Mouse (Mus musculus) olfactory bulb, adult 2 months (tissue): ENCODE measurements around the gene Aacs. TPM values are rescaled to one million over a fixed set of nuclear protein-coding genes. Genes with fewer than 3 reads are reported as not detected.

Experiments used
- H3K27ac ChIP-seq: fragments of 200-500 bp; 2 replicates; pipeline ENCODE4 v1.5.1; 2012; ENCODE audit warnings: low read depth, low read length; ENCODE audit not compliant: insufficient read depth
- H3K4me1 ChIP-seq: fragments of 200-500 bp; 2 replicates; pipeline ENCODE4 v1.6.1; 2012; ENCODE audit warnings: low read length; ENCODE audit not compliant: control insufficient read depth, insufficient read depth
- H3K4me3 ChIP-seq: fragments of 200-500 bp; 2 replicates; pipeline ENCODE4 v1.5.1; 2012; ENCODE audit warnings: mild to moderate bottlenecking, low read depth, low read length, moderate library complexity; ENCODE audit not compliant: insufficient read depth
- CTCF ChIP-seq: fragments of 200-500 bp; IDR thresholded peaks from 2 replicates; pipeline ENCODE4 v1.5.1; 2012; ENCODE audit warnings: low read depth, mild to moderate bottlenecking, low read length, moderate library complexity; ENCODE audit not compliant: insufficient read depth
- POLR2A ChIP-seq: fragments of 200-500 bp; IDR thresholded peaks from 2 replicates; pipeline ENCODE4 v1.6.1; 2012; ENCODE audit warnings: mild to moderate bottlenecking, low read depth, low read length, moderate library complexity; ENCODE audit not compliant: insufficient read depth
- WGBS: fragments of 180-500 bp; shearing (Covaris S2); methylation state at CpG from one replicate; pipeline ENCODE4 v1.1.7; 2018; 5-methylcytosine and 5-hydroxymethylcytosine counted together
- polyA plus RNA-seq: library from polyadenylated mRNA; stranded (reverse); fragments of >200 nt; gene quantifications from 2 replicates; pipeline ENCODE4 v1.2.4, GENCODE M21; 2012; ENCODE audit warnings: low replicate concordance; ENCODE audit not compliant: missing spikeins, insufficient read depth, insufficient read length

The Aacs gene
- polyA plus RNA-seq, 1 experiment, result not detected

GRCm38 (mm10) chr5:125520930-125521590, 45.4 kb downstream of the Aacs start:
- TF ChIP-seq POLR2A (no peak), CTCF (no peak)
- Histone ChIP-seq H3K27ac (no peak overlapping the region), H3K4me3 (no peak overlapping the region), H3K4me1 (peaks cover 3% of the 10 kb centered on the region)
- WGBS, result 33% methylated on average over 15 of the region's 15 CpGs

- no peak overlapping the region for H3K4me3 ChIP-seq
- H3K27ac ChIP-seq, result no peak overlapping the region
- peaks cover 3% of the 10 kb centered on the region for H3K4me1 ChIP-seq
- 94% methylated on average over 2 of the region's 2 CpGs for WGBS
- TF ChIP-seq CTCF (no peak), POLR2A (no peak)
Measured at GRCm38 (mm10) chr5:125523361-125523760, 47.7 kb downstream of the Aacs start.

- H3K27ac ChIP-seq, result no peak overlapping the region
- H3K4me3 ChIP-seq, result no peak overlapping the region
- H3K4me1 ChIP-seq, result peaks cover 3% of the 10 kb centered on the region
- 63% methylated on average over 5 of the region's 5 CpGs for WGBS
- TF ChIP-seq CTCF (no peak), POLR2A (no peak)
Measured at GRCm38 (mm10) chr5:125525516-125525915, 49.9 kb downstream of the Aacs start.

GRCm38 (mm10) chr5:125526464-125526863, 50.9 kb downstream of the Aacs start:
- 81% methylated on average over 4 of the region's 4 CpGs for WGBS
- Histone ChIP-seq H3K4me1 (peaks cover 3% of the 10 kb centered on the region), H3K4me3 (no peak overlapping the region), H3K27ac (no peak overlapping the region)
- TF ChIP-seq POLR2A (no peak), CTCF (no peak)

GRCm38 (mm10) chr5:125529109-125529508, 53.5 kb downstream of the Aacs start:
- Histone ChIP-seq H3K4me3 (no peak overlapping the region), H3K27ac (no peak overlapping the region), H3K4me1 (peaks cover 18% of the 10 kb centered on the region)
- WGBS, result 6% methylated on average over 5 of the region's 5 CpGs
- no peak for TF ChIP-seq POLR2A
- peak; percentile 98 for TF ChIP-seq CTCF

- Histone ChIP-seq H3K27ac (no peak within 1 kb of the TSS), H3K4me3 (peak within 1 kb of the TSS; percentile 60), H3K4me1 (peaks cover 34% of the 10 kb centered on the region)
- TF ChIP-seq POLR2A (no peak), CTCF (no peak)
- 18% methylated on average over 25 of the region's 25 CpGs for WGBS
Measured at GRCm38 (mm10) chr5:125531634-125532033, 56.0 kb downstream of the Aacs start, which contains the start of gene Tmem132b. Tmem132b (plus strand) TSS chr5:125531774.

GRCm38 (mm10) chr5:125532191-125532544, 56.6 kb downstream of the Aacs start:
- 9% methylated on average over 30 of the region's 30 CpGs for WGBS
- TF ChIP-seq POLR2A (peak; percentile 38; the same call in 1 of the 2 replicates), CTCF (no peak)
- H3K27ac ChIP-seq, result no peak overlapping the region
- peaks cover 34% of the 10 kb centered on the region for H3K4me1 ChIP-seq
- peak overlapping the region; percentile 60 for H3K4me3 ChIP-seq

GRCm38 (mm10) chr5:125532545-125533224, 57.1 kb downstream of the Aacs start:
- TF ChIP-seq CTCF (no peak), POLR2A (no peak)
- Histone ChIP-seq H3K27ac (0 out of 2 replicates have a peak overlapping the region, but pooled peaks have one; percentile 12), H3K4me3 (peak overlapping the region; percentile 60), H3K4me1 (peaks cover 34% of the 10 kb centered on the region)
- 2% methylated on average over 64 of the region's 64 CpGs for WGBS

GRCm38 (mm10) chr5:125533225-125533900, 57.7 kb downstream of the Aacs start:
- WGBS, result under 1% methylated on average over 24 of the region's 24 CpGs
- TF ChIP-seq POLR2A, result no peak
- H3K4me3 ChIP-seq, result peak overlapping the region; percentile 60
- H3K4me1 ChIP-seq, result peaks cover 34% of the 10 kb centered on the region
- H3K27ac ChIP-seq, result 0 out of 2 replicates have a peak overlapping the region, but pooled peaks have one; percentile 12
